In the genomic region with DNA sequence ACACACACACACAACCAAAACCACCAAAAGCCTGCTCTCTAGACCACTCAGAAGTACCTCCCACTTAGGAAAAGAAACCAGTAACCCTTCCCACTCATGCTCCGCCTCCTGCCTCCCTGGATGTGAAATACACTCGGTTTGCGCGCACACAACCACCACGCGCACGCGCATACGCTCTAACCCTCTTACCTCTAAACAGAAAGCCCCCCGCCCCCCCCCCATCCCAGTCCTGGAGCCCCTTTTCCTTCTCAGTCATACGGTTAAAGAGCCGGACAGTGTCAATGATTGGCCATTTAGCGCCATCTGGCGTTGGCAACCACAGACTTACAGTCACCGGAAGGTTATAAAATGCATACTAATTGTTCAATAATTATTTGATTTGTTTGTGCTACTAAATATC, we compare ENCODE assay signal across 8 mouse cellular contexts. TPM values are rescaled to one million over a fixed set of nuclear protein-coding genes. Genes with fewer than 3 reads are reported as not detected.
DNase-seq lines count a peak whose midpoint lies in the region; ATAC-seq and TF ChIP-seq lines count a peak whose summit lies in the region.

No protein-coding gene starts in this region.

- H3K4me1 ChIP-seq in ES-E14 (ENCODE audit: control insufficient read depth in 2 of 2, insufficient read depth in 2 of 2, low read length in 2 of 2, poor library complexity in 1 of 2): peaks cover 7 to 19% of the 10 kb centered on the region in 2 experiments; a peak in 3 of 4 replicates
- peaks cover 30% of the 10 kb centered on the region for H3K4me1 ChIP-seq in limb, embryonic 14.5 days (ENCODE audit: control insufficient read depth, insufficient read depth, low read length)
- H3K4me1 ChIP-seq in midbrain, embryonic 13.5 days (replicated peaks): peaks cover 33% of the 10 kb centered on the region

- H3K4me3 ChIP-seq in ES-E14 (ENCODE audit: insufficient read depth in 1 of 2, low read depth in 1 of 2, low read length in 2 of 2, poor library complexity in 1 of 2, severe bottlenecking in 1 of 2): peak overlapping the region; percentile 64 to 68
- H3K4me3 ChIP-seq in limb, embryonic 14.5 days (replicated peaks; ENCODE audit: low read length): peak overlapping the region; percentile 64
- peak overlapping the region; percentile 42; the same call in 1 of the 2 replicates for H3K4me3 ChIP-seq in midbrain, embryonic 13.5 days (replicated peaks)

- no peaks in the 10 kb centered on the region for H3K9me3 ChIP-seq in ES-E14 (ENCODE audit: control insufficient read depth, insufficient read depth, low read depth, low read length)
- H3K9me3 ChIP-seq in limb, embryonic 14.5 days (ENCODE audit: control insufficient read depth, low read length): no peaks in the 10 kb centered on the region
- no peaks in the 10 kb centered on the region for H3K9me3 ChIP-seq in midbrain, embryonic 13.5 days

- DNase-seq in heart, adult 11 months: peak; percentile 95
- no peak for DNase-seq in heart, postnatal 25 days (ENCODE audit: low spot score)
- DNase-seq in ES-E14 (ENCODE audit: low read depth, low spot score): peak; percentile 68
- DNase-seq in embryo, embryonic 11 days: peak; percentile 91
- DNase-seq in heart, postnatal 36 days: peak; percentile 66 to 81
- peak; percentile 87 for DNase-seq in limb, embryonic 14.5 days (ENCODE audit: low spot score)
- DNase-seq in ovary, postnatal 10 days (ENCODE audit: low spot score): no peak

- intact Hi-C loops in heart, postnatal 25 days (cut with DNase I): loop anchor here (1.0 to 2.0 kb wide), 2 partner anchors 17 to 58 kb away; no protein-coding TSS in a partner anchor
- intact Hi-C loops in heart, postnatal 36 days (cut with DNase I): loop anchor here (1.0 kb wide), 2 partner anchors 17 to 58 kb away; no protein-coding TSS in a partner anchor

- peak overlapping the region; percentile 39; the same call in 1 of the 2 replicates for H3K9ac ChIP-seq in ES-E14 (ENCODE audit: insufficient read depth, low read depth, low read length, poor library complexity, severe bottlenecking)
- H3K9ac ChIP-seq in limb, embryonic 14.5 days (ENCODE audit: low read depth, low read length, severe bottlenecking): no peak overlapping the region
- H3K9ac ChIP-seq in midbrain, embryonic 13.5 days (replicated peaks): no peak overlapping the region

- H3K4me2 ChIP-seq in limb, embryonic 14.5 days (replicated peaks; ENCODE audit: low read depth, low read length, severe bottlenecking): peak overlapping the region; percentile 94
- H3K4me2 ChIP-seq in midbrain, embryonic 13.5 days (replicated peaks): peak overlapping the region; percentile 62

- H3K27ac ChIP-seq in ES-E14 (ENCODE audit: insufficient read depth, low read depth, low read length, poor library complexity, severe bottlenecking): peak overlapping the region; percentile 37; the same call in 1 of the 2 replicates
- H3K27ac ChIP-seq in limb, embryonic 14.5 days (replicated peaks; ENCODE audit: low read depth, low read length): peak overlapping the region; percentile 96; the same call in 1 of the 2 replicates
- H3K27ac ChIP-seq in midbrain, embryonic 13.5 days: no peak overlapping the region

- WGBS in limb, embryonic 14.5 days: under 1% methylated on average over 15 of the region's 15 CpGs
- WGBS in midbrain, embryonic 13.5 days: under 1% methylated on average over 15 of the region's 15 CpGs

- H3K27me3 ChIP-seq in limb, embryonic 14.5 days (ENCODE audit: control insufficient read depth, insufficient read depth, low read length): no peaks in the 10 kb centered on the region
- H3K27me3 ChIP-seq in midbrain, embryonic 13.5 days: peaks cover 51% of the 10 kb centered on the region

- peak; percentile 37; the same call in 1 of the 2 replicates for ATAC-seq in limb, embryonic 14.5 days (ENCODE audit: low FRiP score, low read depth)
- peak; percentile 6; the same call in 1 of the 2 replicates for ATAC-seq in midbrain, embryonic 13.5 days

- in situ Hi-C loops in ES-E14 (cut with MboI; ENCODE audit: low sequenced_read_pairs in 2 of 2, unreplicated experiment in 2 of 2): no loop called here

- no peaks in the 10 kb centered on the region for H3K36me3 ChIP-seq in ES-E14 (ENCODE audit: control insufficient read depth, insufficient read depth, low read length, poor library complexity, severe bottlenecking)
- H3K36me3 ChIP-seq in limb, embryonic 14.5 days (ENCODE audit: control insufficient read depth, insufficient read depth, low read length): no peaks in the 10 kb centered on the region
- H3K36me3 ChIP-seq in midbrain, embryonic 13.5 days: no peaks in the 10 kb centered on the region

- no peak for TF ChIP-seq POLR2A in limb, embryonic 14.5 days (IDR thresholded peaks at IDR 0.05; ENCODE audit: borderline replicate concordance, extremely low read depth, insufficient read depth, insufficient read length)

TF ChIP-seq in ES-E14, 5 proteins besides CTCF, POLR2A, EP300 and RAD21:
- TF ChIP-seq CHD2 (IDR thresholded peaks at IDR 0.05; ENCODE audit: low read depth, low read length) (no peak), ZC3H11A (IDR thresholded peaks at IDR 0.05; ENCODE audit: borderline replicate concordance, low read depth, low read length) (0 out of 2 replicates have a peak, but pooled peaks have one; percentile 5), MAFK (IDR thresholded peaks at IDR 0.05; ENCODE audit: insufficient read depth, low read depth, low read length) (no peak), HCFC1 (IDR thresholded peaks at IDR 0.05; ENCODE audit: borderline replicate concordance, insufficient read depth, low read length) (no peak), ZNF384 (IDR thresholded peaks at IDR 0.05; ENCODE audit: low read depth, low read length) (no peak)

RNA-seq across cellular contexts. Expression of gene Cd248, which starts 5.2 kb away (rescaled TPM):
- 10 to 100 TPM; 15.3 to 16.1 TPM for total RNA-seq in heart, postnatal 25 days (2021)
- total RNA-seq in ES-E14 (2012; rRNA removed): 4.5 and 9.0 TPM in 2 replicates
- 10 to 100 TPM; 13.8 to 15.1 TPM for total RNA-seq in heart, postnatal 36 days (2021)
- polyA plus RNA-seq in limb, embryonic 14.5 days (2012; rRNA removed): 97.5 and 115 TPM in 2 replicates
- 123 and 127 TPM in 2 replicates for polyA plus RNA-seq in limb, embryonic 14.5 days (2014; fragmentation: Nextera tagmentation; extraction: Ambion mirVana)
- polyA plus RNA-seq in midbrain, embryonic 13.5 days (2015; fragmentation: Nextera tagmentation; extraction: Ambion mirVana): 11.0 and 15.2 TPM in 2 replicates

RNA-seq across cellular contexts. Expression of gene Tmem151a, which starts 12.3 kb away (rescaled TPM):
- total RNA-seq in heart, postnatal 25 days (2021): 1 to 10 TPM; 4.0 to 4.8 TPM
- 0.89 and 2.3 TPM in 2 replicates for total RNA-seq in ES-E14 (2012; rRNA removed)
- total RNA-seq in heart, postnatal 36 days (2021): 1 to 10 TPM; 1.7 to 2.8 TPM
- polyA plus RNA-seq in limb, embryonic 14.5 days (2012; rRNA removed): 0.96 and 1.4 TPM in 2 replicates
- 1.8 and 2.1 TPM in 2 replicates for polyA plus RNA-seq in limb, embryonic 14.5 days (2014; fragmentation: Nextera tagmentation; extraction: Ambion mirVana)
- polyA plus RNA-seq in midbrain, embryonic 13.5 days (2015; fragmentation: Nextera tagmentation; extraction: Ambion mirVana): 3.7 and 4.4 TPM in 2 replicates

RNA-seq across cellular contexts. Expression of gene Yif1a, which starts 15.3 kb away (rescaled TPM):
- total RNA-seq in heart, postnatal 25 days (2021): 10 to 100 TPM; 91.5 to 92.6 TPM
- total RNA-seq in ES-E14 (2012; rRNA removed): 84.4 and 110 TPM in 2 replicates
- 100 to 1,000 TPM in 1 of 2 experiments, 10 to 100 TPM in 1; 89.0 to 102 TPM for total RNA-seq in heart, postnatal 36 days (2021)
- polyA plus RNA-seq in limb, embryonic 14.5 days (2012; rRNA removed): 121 and 130 TPM in 2 replicates
- polyA plus RNA-seq in limb, embryonic 14.5 days (2014; fragmentation: Nextera tagmentation; extraction: Ambion mirVana): 129 and 144 TPM in 2 replicates
- 57.1 and 59.0 TPM in 2 replicates for polyA plus RNA-seq in midbrain, embryonic 13.5 days (2015; fragmentation: Nextera tagmentation; extraction: Ambion mirVana)

RNA-seq across cellular contexts. Expression of gene Rin1, which starts 22.7 kb away (rescaled TPM):
- 1 to 10 TPM; 1.6 to 3.4 TPM for total RNA-seq in heart, postnatal 25 days (2021)
- total RNA-seq in ES-E14 (2012; rRNA removed): 9.0 and 16.5 TPM in 2 replicates
- total RNA-seq in heart, postnatal 36 days (2021): 1 to 10 TPM; 1.8 to 2.1 TPM
- polyA plus RNA-seq in limb, embryonic 14.5 days (2012; rRNA removed): 4.9 and 6.1 TPM in 2 replicates
- 2.5 and 2.6 TPM in 2 replicates for polyA plus RNA-seq in limb, embryonic 14.5 days (2014; fragmentation: Nextera tagmentation; extraction: Ambion mirVana)
- polyA plus RNA-seq in midbrain, embryonic 13.5 days (2015; fragmentation: Nextera tagmentation; extraction: Ambion mirVana): 1.3 and 2.1 TPM in 2 replicates

RNA-seq across cellular contexts. Expression of gene Cnih2, which starts 25.3 kb away (rescaled TPM):
- under 1 TPM in 1 of 2 experiments, not detected in 1; 0.18 TPM for total RNA-seq in heart, postnatal 25 days (2021)
- total RNA-seq in ES-E14 (2012; rRNA removed): 2.5 and 3.7 TPM in 2 replicates
- total RNA-seq in heart, postnatal 36 days (2021): under 1 TPM; 0.30 to 0.31 TPM
- 40.8 and 60.9 TPM in 2 replicates for polyA plus RNA-seq in limb, embryonic 14.5 days (2012; rRNA removed)
- polyA plus RNA-seq in limb, embryonic 14.5 days (2014; fragmentation: Nextera tagmentation; extraction: Ambion mirVana): 40.5 and 45.1 TPM in 2 replicates
- polyA plus RNA-seq in midbrain, embryonic 13.5 days (2015; fragmentation: Nextera tagmentation; extraction: Ambion mirVana): 321 and 357 TPM in 2 replicates

Comparison
In these comparisons a context has a peak if more than half of its experiments do, and no peak if none do; other contexts are left out.
1. DNase-seq: peak in heart, adult 11 months (single experiment), ES-E14 (single experiment), embryo, embryonic 11 days (single experiment), heart, postnatal 36 days (2 of 2) and limb, embryonic 14.5 days (single experiment); none in heart, postnatal 25 days (single experiment) and ovary, postnatal 10 days (single experiment).
2. Peak in every context shown above with its lines, with median percentiles within 50 percentile points of each other: H3K4me3 ChIP-seq.